Mouse (Mus musculus) bone marrow, adult 2 months (tissue): ENCODE measurements around the gene Myof.

Experiments
- CTCF ChIP-seq: fragments of 200-500 bp; IDR thresholded peaks from 2 replicates; pipeline ENCODE4 v1.5.1; 2011; ENCODE audit warnings: low read length, control low read depth; ENCODE audit not compliant: control insufficient read depth, insufficient read depth
- POLR2A ChIP-seq: fragments of 200-500 bp; IDR thresholded peaks from 2 replicates; pipeline ENCODE4 v1.6.1; 2011; ENCODE audit warnings: low read depth, mild to moderate bottlenecking, control low read depth, low read length, borderline replicate concordance; ENCODE audit not compliant: control insufficient read depth

DNA sequence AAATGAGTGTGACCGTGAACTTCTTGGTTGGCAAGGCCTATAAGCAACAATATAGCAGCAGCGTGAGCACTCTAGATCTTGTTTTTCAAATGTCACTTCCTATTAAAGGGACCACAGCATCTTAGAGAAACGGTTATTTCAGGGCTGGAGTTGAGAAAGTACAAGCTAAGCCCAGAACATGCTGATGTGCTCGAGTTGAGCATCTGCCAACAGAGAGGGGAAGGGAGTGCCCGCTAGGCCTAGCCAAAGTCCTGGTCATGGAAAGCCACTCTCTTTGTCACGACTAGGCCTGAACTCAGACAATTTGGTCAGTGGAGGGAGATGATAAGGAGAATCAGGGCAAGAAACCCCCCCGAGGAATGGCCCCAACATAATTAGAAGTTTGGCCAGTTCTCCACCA lies 86.1 kb downstream of the Myof start:
- no peak for TF ChIP-seq CTCF
- no peak for TF ChIP-seq POLR2A
